Mouse (Mus musculus) limb, embryonic 14.5 days (tissue): ENCODE measurements at regions not wholly inside any gene's neighbourhood (a gene's known extent, or its start where the extent isn't known, plus 50 kb on each side); places are given as distances from the start of the nearest gene placed in this dataset.

Experiments used
- ATAC-seq: fragments of 200-750 bp; cut with Nextera tagmentation; 2 replicates; pipeline ENCODE4 v1.8.0; 2017; ENCODE audit warnings: low read depth, moderate number of reproducible peaks, moderate TSS enrichment; ENCODE audit not compliant: low FRiP score
- DNase-seq: peaks from one replicate; pipeline ENCODE4 v3.0.0-alpha.2; 2015; ENCODE audit warnings: low spot score
- H3K27ac ChIP-seq: fragments of 300-500 bp; sonication (generic); replicated peaks from 2 replicates; pipeline ENCODE4 v1.5.1; 2014; ENCODE audit warnings: low read depth, mild to moderate bottlenecking, low read length, moderate library complexity, mixed read lengths
- H3K27me3 ChIP-seq: fragments of 300-500 bp; sonication (generic); 2 replicates; pipeline ENCODE4 v1.6.1; 2014; ENCODE audit warnings: low read length, mixed read lengths; ENCODE audit not compliant: control insufficient read depth, insufficient read depth
- H3K36me3 ChIP-seq: fragments of 300-500 bp; sonication (generic); 2 replicates; pipeline ENCODE4 v1.6.1; 2014; ENCODE audit warnings: mild to moderate bottlenecking, low read length, moderate library complexity, mixed read lengths; ENCODE audit not compliant: control insufficient read depth, insufficient read depth
- H3K4me1 ChIP-seq: fragments of 300-500 bp; sonication (generic); 2 replicates; pipeline ENCODE4 v1.6.1; 2014; ENCODE audit warnings: antibody characterized with exemption, low read length, mixed read lengths; ENCODE audit not compliant: control insufficient read depth, insufficient read depth
- H3K4me2 ChIP-seq: fragments of 300-500 bp; sonication (generic); replicated peaks from 2 replicates; pipeline ENCODE4 v1.6.1; 2014; ENCODE audit warnings: low read depth, mild to moderate bottlenecking, low read length, moderate library complexity; ENCODE audit not compliant: severe bottlenecking
- H3K4me3 ChIP-seq: fragments of 300-500 bp; sonication (generic); replicated peaks from 2 replicates; pipeline ENCODE4 v1.5.1; 2014; ENCODE audit warnings: low read length
- H3K9ac ChIP-seq: fragments of 300-500 bp; sonication (generic); 2 replicates; pipeline ENCODE4 v1.6.1; 2014; ENCODE audit warnings: mild to moderate bottlenecking, low read depth, low read length, moderate library complexity; ENCODE audit not compliant: severe bottlenecking
- H3K9me3 ChIP-seq: fragments of 300-500 bp; sonication (generic); 2 replicates; pipeline ENCODE4 v1.6.1; 2016; ENCODE audit warnings: low read length; ENCODE audit not compliant: control insufficient read depth
- POLR2A ChIP-seq: fragments of 200-500 bp; IDR thresholded peaks from 2 replicates; pipeline ENCODE4 v1.8.0; 2012; ENCODE audit warnings: inconsistent platforms, mild to moderate bottlenecking, moderate library complexity, borderline replicate concordance; ENCODE audit not compliant: insufficient read depth, insufficient read length; ENCODE audit errors: extremely low read depth
- WGBS: fragments of 180-500 bp; shearing (Covaris S2); extraction: QIAGEN DNeasy Blood & Tissue Kit; methylation state at CpG from one replicate; pipeline ENCODE4 v1.1.7; 2014; 5-methylcytosine and 5-hydroxymethylcytosine counted together

- WGBS, result 64% methylated on average over 4 of the region's 4 CpGs
- no peaks in the 10 kb centered on the region for H3K36me3 ChIP-seq
- no peak for TF ChIP-seq POLR2A
- ATAC-seq (no peak), DNase-seq (no peak)
- no peaks in the 10 kb centered on the region for H3K27me3 ChIP-seq
- H3K9me3 ChIP-seq, result no peaks in the 10 kb centered on the region
- H3K4me1 ChIP-seq, result peaks cover 22% of the 10 kb centered on the region
- no peak overlapping the region for H3K27ac ChIP-seq
- H3K4me2 ChIP-seq, result no peak overlapping the region
- no peak overlapping the region for H3K9ac ChIP-seq
- H3K4me3 ChIP-seq, result no peak overlapping the region
Measured at GRCm38 (mm10) chr9:120808741-120809425, 120.1 kb upstream of the Ctnnb1 start.

- 78% methylated on average over 3 of the region's 3 CpGs for WGBS
Measured at GRCm38 (mm10) chr9:120811522-120811921, 117.5 kb upstream of the Ctnnb1 start.

GRCm38 (mm10) chr9:120812667-120813210 lies 116.3 kb upstream of the Ctnnb1 start:
- Histone ChIP-seq H3K9me3 (no peaks in the 10 kb centered on the region), H3K4me1 (no peaks in the 10 kb centered on the region; the same call in 1 of the 2 replicates), H3K4me3 (no peak overlapping the region), H3K4me2 (no peak overlapping the region), H3K27ac (no peak overlapping the region), H3K27me3 (no peaks in the 10 kb centered on the region), H3K9ac (no peak overlapping the region), H3K36me3 (no peaks in the 10 kb centered on the region)
- no peak for TF ChIP-seq POLR2A
- 79% methylated on average over 17 of the region's 17 CpGs for WGBS
- DNase-seq (no peak), ATAC-seq (no peak)

More at GRCm38 (mm10) chr9:120811522-120811921, 117.5 kb upstream of the Ctnnb1 start:
- Histone ChIP-seq H3K4me2 (no peak overlapping the region), H3K9me3 (no peaks in the 10 kb centered on the region), H3K4me1 (no peaks in the 10 kb centered on the region; the same call in 1 of the 2 replicates), H3K27me3 (no peaks in the 10 kb centered on the region), H3K9ac (no peak overlapping the region), H3K36me3 (no peaks in the 10 kb centered on the region), H3K4me3 (no peak overlapping the region), H3K27ac (no peak overlapping the region)
- no peak for ATAC-seq
- DNase-seq, result no peak
- TF ChIP-seq POLR2A, result no peak

- DNase-seq, result no peak
- ATAC-seq, result no peak
- H3K4me3 ChIP-seq, result no peak overlapping the region
- H3K27ac ChIP-seq, result no peak overlapping the region
- H3K36me3 ChIP-seq, result no peaks in the 10 kb centered on the region
- no peak for TF ChIP-seq POLR2A
- WGBS, result 78% methylated on average over 4 of the region's 4 CpGs
- no peaks in the 10 kb centered on the region; the same call in 1 of the 2 replicates for H3K4me1 ChIP-seq
- no peak overlapping the region for H3K9ac ChIP-seq
- H3K4me2 ChIP-seq, result no peak overlapping the region
- H3K9me3 ChIP-seq, result no peaks in the 10 kb centered on the region
- no peaks in the 10 kb centered on the region for H3K27me3 ChIP-seq
Measured at GRCm38 (mm10) chr9:120814286-120814685, 114.7 kb upstream of the Ctnnb1 start.

- no peak overlapping the region for H3K27ac ChIP-seq
- no peak overlapping the region for H3K9ac ChIP-seq
- H3K9me3 ChIP-seq, result no peaks in the 10 kb centered on the region
- WGBS, result 89% methylated on average over 22 of the region's 22 CpGs
- ATAC-seq, result no peak
- no peak overlapping the region for H3K4me3 ChIP-seq
- H3K4me1 ChIP-seq, result no peaks in the 10 kb centered on the region
- H3K4me2 ChIP-seq, result no peak overlapping the region
- no peak for TF ChIP-seq POLR2A
- H3K36me3 ChIP-seq, result no peaks in the 10 kb centered on the region
- no peaks in the 10 kb centered on the region for H3K27me3 ChIP-seq
- no peak for DNase-seq
Measured at GRCm38 (mm10) chr9:120818726-120819317, 110.2 kb upstream of the Ctnnb1 start.
